Mouse (Mus musculus) layer of hippocampus, postnatal 25 days (tissue): Measurements from ENCODE around the gene Krt72. TPM values are rescaled to one million over a fixed set of nuclear protein-coding genes. Genes with fewer than 3 reads are reported as not detected.

Experiments used
- DNase-seq, 2 experiments: peaks; one replicate each; pipeline ENCODE4 v3.0.0; 2022; ENCODE audit warnings: mixed read lengths in 2 of 2, low spot score in 1 of 2; ENCODE audit errors: extremely low spot score in 1 of 2
- total RNA-seq, 2 experiments: library from RNA; stranded (reverse); gene quantifications; 2 replicates each; pipeline ENCODE4 v1.2.3; 2021

Krt72 gene
- total RNA-seq: not detected

GRCm38 (mm10) chr15:101786360-101786759 lies at the start of gene Krt72:
TSS of gene Krt72 (minus strand) at chr15:101786460.
- no peak for DNase-seq

- DNase-seq: no peak
Observed at GRCm38 (mm10) chr15:101834784-101835328, 48.6 kb upstream of the Krt72 start.

- DNase-seq: no peak
Observed at GRCm38 (mm10) chr15:101833131-101833530, 46.9 kb upstream of the Krt72 start.

- no peak for DNase-seq
Observed at GRCm38 (mm10) chr15:101829441-101829840, 43.2 kb upstream of the Krt72 start.

- DNase-seq: no peak
Observed at GRCm38 (mm10) chr15:101821786-101822185, 35.5 kb upstream of the Krt72 start.

GRCm38 (mm10) chr15:101817875-101818274 lies 31.6 kb upstream of the Krt72 start, which contains the start of gene Krt2:
TSS of gene Krt2 (minus strand) at chr15:101818169.
- DNase-seq: peak in 1 of 2 experiments; percentile 16

GRCm38 (mm10) chr15:101803052-101803822 lies 17.0 kb upstream of the Krt72 start:
- DNase-seq: no peak

- DNase-seq: no peak
Observed at GRCm38 (mm10) chr15:101802296-101802835, 16.1 kb upstream of the Krt72 start, which contains the start of gene Krt73. TSS of gene Krt73 (minus strand) at chr15:101802346.

- DNase-seq: no peak
Observed at GRCm38 (mm10) chr15:101790867-101791266, 4.6 kb upstream of the Krt72 start.

- no peak for DNase-seq
Observed at GRCm38 (mm10) chr15:101773420-101773819, 12.8 kb downstream of the Krt72 start.

- peak; percentile 90 to 99 for DNase-seq
Observed at GRCm38 (mm10) chr15:101772711-101773081, 13.6 kb downstream of the Krt72 start.

- peak in 1 of 2 experiments; percentile 17 for DNase-seq
Observed at GRCm38 (mm10) chr15:101772080-101772710, 14.1 kb downstream of the Krt72 start.

GRCm38 (mm10) chr15:101770226-101770625 lies 16.0 kb downstream of the Krt72 start:
- no peak for DNase-seq

- DNase-seq: no peak
Observed at GRCm38 (mm10) chr15:101742711-101743110, 43.5 kb downstream of the Krt72 start, which contains the start of gene Krt71. TSS of gene Krt71 (minus strand) at chr15:101743109.

GRCm38 (mm10) chr15:101737786-101738185 lies 48.5 kb downstream of the Krt72 start:
- no peak for DNase-seq

- no peak for DNase-seq
Observed at GRCm38 (mm10) chr15:101730653-101731052, 55.6 kb downstream of the Krt72 start.

Other genes with a start within 250 kb of the Krt72 start
- not detected for gene Krt82, start 235.8 kb downstream of the Krt72 start, total RNA-seq
- gene Krt90, start 223.5 kb downstream of the Krt72 start, total RNA-seq: not detected
- gene Krt75, start 212.6 kb downstream of the Krt72 start, total RNA-seq: not detected
- not detected for gene Gm5414, start 158.3 kb downstream of the Krt72 start, total RNA-seq
- not detected for gene Gm5478, start 139.1 kb downstream of the Krt72 start, total RNA-seq
- not detected for gene Krt6b, start 106.2 kb downstream of the Krt72 start, total RNA-seq
- gene Krt6a, start 92.2 kb downstream of the Krt72 start, total RNA-seq: not detected
- gene Krt5, start 73.6 kb downstream of the Krt72 start, total RNA-seq: under 1 TPM; 0.33 to 0.52 TPM
- not detected for gene Krt71, start 43.4 kb downstream of the Krt72 start, total RNA-seq
- gene Krt73, start 15.9 kb upstream of the Krt72 start, total RNA-seq: 1 to 10 TPM; 7.3 to 9.0 TPM
- gene Krt2, start 31.7 kb upstream of the Krt72 start, total RNA-seq: 1 to 10 TPM; 5.2 to 5.4 TPM
- gene Krt1, start 64.3 kb upstream of the Krt72 start, total RNA-seq: 1 to 10 TPM; 3.5 to 4.1 TPM
- 10 to 100 TPM in 1 of 2 experiments, 1 to 10 TPM in 1; 9.4 to 11.3 TPM for gene Krt77, start 83.2 kb upstream of the Krt72 start, total RNA-seq
- gene Krt76, start 106.5 kb upstream of the Krt72 start, total RNA-seq: not detected
- not detected for gene Krt4, start 138.3 kb upstream of the Krt72 start, total RNA-seq
- under 1 TPM; 0.28 to 0.32 TPM for gene Krt79, start 153.9 kb upstream of the Krt72 start, total RNA-seq
- gene Krt78, start 167.8 kb upstream of the Krt72 start, total RNA-seq: not detected
- under 1 TPM in 1 of 2 experiments, not detected in 1; 0.19 TPM for gene Krt8, start 218.0 kb upstream of the Krt72 start, total RNA-seq
- gene Krt18, start 241.7 kb upstream of the Krt72 start, total RNA-seq: under 1 TPM; 0.17 to 0.26 TPM